Mouse (Mus musculus): ENCODE results near the gene Tfb2m.

- no peak for TF ChIP-seq CTCF (IDR thresholded peaks at IDR 0.05 in 2 of 3, conservative IDR thresholded peaks at IDR 0.05 in 1 of 3; ENCODE audit: control insufficient read depth in 1 of 3, insufficient read depth in 1 of 3, low read depth in 2 of 3, low read length in 3 of 3, poor library complexity in 1 of 3, severe bottlenecking in 1 of 3)
- no peak for TF ChIP-seq NELFE (IDR thresholded peaks at IDR 0.05; ENCODE audit: low read depth, low read length)
- no peak for TF ChIP-seq CHD1 (IDR thresholded peaks at IDR 0.05; ENCODE audit: low read depth, low read length)
- no peak for TF ChIP-seq MAFK (IDR thresholded peaks at IDR 0.05; ENCODE audit: borderline replicate concordance, low read depth, low read length)
- TF ChIP-seq EP300 (IDR thresholded peaks at IDR 0.05; ENCODE audit: low read depth in 1 of 2, low read length in 2 of 2) = no peak
- no peak for TF ChIP-seq POLR2A (IDR thresholded peaks at IDR 0.05; ENCODE audit: control insufficient read depth in 1 of 2, insufficient read depth in 1 of 2, low read depth in 1 of 2, low read length in 2 of 2, poor library complexity in 1 of 2)
- TF ChIP-seq NRF1 (IDR thresholded peaks at IDR 0.05; ENCODE audit: insufficient read depth, low read depth, low read length, poor library complexity, severe bottlenecking) = no peak
- TF ChIP-seq E2F4 (IDR thresholded peaks at IDR 0.05; ENCODE audit: borderline replicate concordance, low read depth, low read length) = no peak
- TF ChIP-seq GATA1 (IDR thresholded peaks at IDR 0.05; ENCODE audit: low read depth, low read length) = no peak
- no peak for TF ChIP-seq SMC3 (IDR thresholded peaks at IDR 0.05; ENCODE audit: low read depth, low read length)
Observed at GRCm38 (mm10) chr1:179499257-179499656, 46.8 kb downstream of the Tfb2m start.

Measured in MEL (cell line).